Mouse (Mus musculus) lung, postnatal 4 days (tissue): Measurements from ENCODE around the gene Cox6a1.

Source experiments
- DNase-seq, 2 experiments: peaks; one replicate each; pipeline ENCODE4 v3.0.0; 2021

Gene Cox6a1

DNA sequence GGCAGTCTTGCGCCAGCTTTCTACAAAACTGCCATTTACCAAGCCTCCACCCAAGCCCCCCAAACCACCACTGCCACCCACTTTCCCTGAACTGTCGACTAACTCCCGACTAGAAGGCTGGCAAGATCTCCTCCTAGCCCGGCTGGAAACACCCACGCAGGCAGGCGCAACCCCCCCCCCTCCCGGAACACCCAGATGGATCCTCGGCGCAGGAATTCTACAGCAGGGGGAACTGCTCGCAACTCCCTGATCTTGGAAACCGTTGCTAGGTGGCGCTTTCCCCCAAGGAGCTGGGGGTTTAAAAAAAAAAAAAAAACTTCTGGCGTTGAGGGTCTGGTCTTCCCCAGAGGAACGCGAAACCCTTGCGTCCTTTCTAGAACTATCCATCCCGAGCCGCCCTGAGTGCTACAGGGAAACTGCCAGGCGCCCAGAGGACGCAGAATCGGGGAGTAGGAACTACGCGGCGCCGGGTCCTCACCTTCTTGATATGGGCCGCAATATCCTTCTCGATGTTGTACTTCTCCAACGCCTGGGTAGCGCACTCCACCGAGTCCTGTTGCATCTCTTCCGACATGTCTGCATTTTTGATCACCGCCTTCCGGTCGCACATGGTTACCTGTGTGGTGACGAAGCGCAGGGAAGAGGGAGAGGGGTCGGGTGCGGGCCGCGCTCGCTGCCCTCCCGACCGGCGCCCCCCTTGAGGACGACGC lies 48.6 kb downstream of the Cox6a1 start:
- peak; percentile 77 for DNase-seq

DNA sequence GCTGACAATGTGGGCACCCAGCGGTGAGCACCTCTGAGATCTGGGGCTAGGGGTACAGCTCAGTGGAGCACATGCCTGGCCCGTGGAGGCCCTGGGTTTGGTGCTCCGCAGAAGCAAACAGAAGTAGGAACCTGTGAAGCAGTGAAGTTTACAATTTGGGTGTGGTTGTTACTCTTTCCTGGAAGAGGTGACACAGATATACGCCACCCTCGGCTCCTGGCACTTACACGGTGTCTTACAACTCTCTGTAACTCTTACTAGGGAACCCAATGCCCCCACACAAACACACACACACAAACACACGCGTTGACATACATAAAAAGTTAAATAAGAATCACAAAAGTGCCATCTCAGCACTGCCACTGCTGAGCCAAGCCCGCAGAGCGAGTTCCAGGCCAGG lies 52.4 kb downstream of the Cox6a1 start:
- DNase-seq = no peak
